Mouse (Mus musculus): ENCODE measurements at regions not wholly inside any gene's neighbourhood (a gene's known extent, or its start where the extent isn't known, plus 50 kb on each side); places are given as distances from the start of the nearest gene placed in this dataset.
"Not testable (repeated sequence)": the region's sequence is repeated elsewhere in the genome, so short reads cannot be mapped to it uniquely, and the experiment has no call there.

DNA sequence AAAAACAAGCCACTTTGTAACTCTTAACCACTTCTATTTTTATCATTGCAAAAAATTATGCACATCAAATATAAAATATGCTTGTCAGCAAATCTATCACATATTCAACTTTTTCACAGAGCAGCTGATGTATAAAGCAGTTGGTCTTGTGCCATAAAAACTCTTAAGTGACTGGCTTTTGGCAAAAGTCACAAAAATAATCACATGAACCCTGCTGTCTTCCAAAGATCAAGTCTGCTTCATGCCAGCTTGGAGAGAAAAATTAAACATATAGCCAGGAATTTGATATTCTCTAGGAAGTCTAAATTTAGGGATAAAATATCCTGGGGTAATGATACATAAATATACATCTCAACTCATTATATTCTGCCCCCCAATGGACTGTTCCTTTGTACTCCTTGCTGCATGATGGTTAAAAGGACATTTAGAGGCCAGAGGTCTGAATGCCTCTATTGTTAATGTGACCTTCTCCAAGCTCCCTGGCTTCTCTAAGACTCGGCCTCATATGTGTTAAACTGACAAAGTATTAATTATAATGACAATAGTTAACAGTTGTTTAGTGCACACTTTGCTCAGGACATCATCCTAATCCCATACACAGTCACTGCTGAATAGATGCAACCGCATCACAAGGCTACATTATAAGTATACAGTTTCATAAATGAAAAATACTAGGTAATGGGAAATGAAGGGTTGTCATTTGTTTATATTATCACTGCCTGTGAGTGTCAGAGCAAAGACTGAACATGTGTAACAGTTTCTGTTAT lies 422.9 kb upstream of the Hs3st1 start:
- no peak overlapping the region for H3K4me3 ChIP-seq (ENCODE audit: low read depth, low read length)
- H3K9ac ChIP-seq (ENCODE audit: low read length) = no peak overlapping the region
- H3K4me2 ChIP-seq (ENCODE audit: low read depth, severe bottlenecking) = no peak overlapping the region
- no peaks in the 10 kb centered on the region for H3K27me3 ChIP-seq (ENCODE audit: control insufficient read depth, insufficient read depth, low read length)
- ATAC-seq (ENCODE audit: insufficient number of reproducible peaks, low FRiP score, low TSS enrichment, low read depth) (no peak), DNase-seq (ENCODE audit: low spot score) (no peak)
- WGBS = 81% methylated on average over 2 of the region's 2 CpGs
- no peaks in the 10 kb centered on the region for H3K36me3 ChIP-seq (ENCODE audit: control insufficient read depth, insufficient read depth, low read length)
- no peaks in the 10 kb centered on the region for H3K4me1 ChIP-seq (ENCODE audit: control insufficient read depth, insufficient read depth, low read length)
- no peaks in the 10 kb centered on the region for H3K9me3 ChIP-seq (ENCODE audit: control insufficient read depth, low read length)
- no peak overlapping the region for H3K27ac ChIP-seq (replicated peaks; ENCODE audit: low read depth, low read length)

DNA sequence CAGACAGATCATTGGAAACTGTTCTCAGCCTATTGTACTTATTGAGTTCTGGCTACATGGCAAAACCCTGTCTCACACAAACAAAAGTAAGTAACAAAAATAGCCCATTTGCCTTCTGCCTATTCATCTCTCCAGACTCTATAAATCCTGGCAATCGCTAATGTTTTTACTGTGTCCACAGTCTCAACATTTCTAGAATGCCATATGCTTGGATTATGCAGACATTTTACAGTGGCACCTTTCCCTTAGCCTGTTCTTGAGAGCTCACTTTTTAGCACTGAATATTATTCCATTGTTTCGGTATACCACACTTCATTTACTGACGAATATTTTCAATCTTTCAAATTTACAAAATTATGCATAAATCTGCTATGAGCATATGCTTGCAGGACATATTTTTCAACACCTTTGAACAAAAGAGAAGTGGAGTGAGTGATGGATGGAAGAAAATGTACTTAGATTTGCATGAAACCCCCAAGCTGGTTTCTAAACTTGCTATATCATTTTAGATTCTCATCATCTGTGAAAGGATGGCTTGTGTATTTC lies 381.5 kb upstream of the Hs3st1 start:
- H3K27me3 ChIP-seq (ENCODE audit: control insufficient read depth, insufficient read depth, low read length) = no peaks in the 10 kb centered on the region
- H3K27ac ChIP-seq (replicated peaks; ENCODE audit: low read depth, low read length) = no peak overlapping the region
- no peak overlapping the region for H3K4me2 ChIP-seq (ENCODE audit: low read depth, severe bottlenecking)
- WGBS = 92% methylated on average over 3 of the region's 3 CpGs
- no peaks in the 10 kb centered on the region for H3K4me1 ChIP-seq (ENCODE audit: control insufficient read depth, insufficient read depth, low read length)
- H3K4me3 ChIP-seq (ENCODE audit: low read depth, low read length) = no peak overlapping the region
- H3K9ac ChIP-seq (ENCODE audit: low read length) = no peak overlapping the region
- DNase-seq (ENCODE audit: low spot score) = no peak
- no peak for ATAC-seq (ENCODE audit: insufficient number of reproducible peaks, low FRiP score, low TSS enrichment, low read depth)
- H3K36me3 ChIP-seq (ENCODE audit: control insufficient read depth, insufficient read depth, low read length) = no peaks in the 10 kb centered on the region
- H3K9me3 ChIP-seq (ENCODE audit: control insufficient read depth, low read length) = no peaks in the 10 kb centered on the region

DNA sequence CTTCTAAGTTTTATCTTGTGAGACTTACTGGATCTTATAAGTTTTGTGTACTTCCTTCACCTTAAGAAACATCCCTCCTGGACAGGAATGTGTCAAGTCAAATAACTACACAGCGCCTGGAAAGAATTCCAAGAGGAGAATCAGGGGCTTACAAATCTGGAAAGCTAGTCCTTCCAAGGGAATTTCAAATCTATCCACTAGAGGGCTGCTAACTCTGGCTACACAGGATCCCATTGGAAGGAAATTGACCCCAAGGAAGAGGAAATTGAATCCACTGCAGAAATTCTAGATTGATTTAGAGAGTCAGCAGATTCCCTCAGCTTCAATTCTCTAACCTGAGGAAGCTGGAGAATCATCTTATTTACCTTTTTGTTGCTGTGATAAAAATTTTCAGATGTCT lies 369.1 kb upstream of the Hs3st1 start:
- Histone ChIP-seq H3K27me3 (ENCODE audit: control insufficient read depth, insufficient read depth, low read length) (no peaks in the 10 kb centered on the region), H3K9me3 (ENCODE audit: control insufficient read depth, low read length) (no peaks in the 10 kb centered on the region), H3K27ac (replicated peaks; ENCODE audit: low read depth, low read length) (no peak overlapping the region), H3K4me2 (ENCODE audit: low read depth, severe bottlenecking) (no peak overlapping the region), H3K4me1 (ENCODE audit: control insufficient read depth, insufficient read depth, low read length) (no peaks in the 10 kb centered on the region), H3K36me3 (ENCODE audit: control insufficient read depth, insufficient read depth, low read length) (no peaks in the 10 kb centered on the region), H3K9ac (ENCODE audit: low read length) (no peak overlapping the region), H3K4me3 (ENCODE audit: low read depth, low read length) (no peak overlapping the region)
- ATAC-seq (ENCODE audit: insufficient number of reproducible peaks, low FRiP score, low TSS enrichment, low read depth) (no peak), DNase-seq (ENCODE audit: low spot score) (no peak)
- 55% methylated on average over 1 of the region's 1 CpGs for WGBS

DNA sequence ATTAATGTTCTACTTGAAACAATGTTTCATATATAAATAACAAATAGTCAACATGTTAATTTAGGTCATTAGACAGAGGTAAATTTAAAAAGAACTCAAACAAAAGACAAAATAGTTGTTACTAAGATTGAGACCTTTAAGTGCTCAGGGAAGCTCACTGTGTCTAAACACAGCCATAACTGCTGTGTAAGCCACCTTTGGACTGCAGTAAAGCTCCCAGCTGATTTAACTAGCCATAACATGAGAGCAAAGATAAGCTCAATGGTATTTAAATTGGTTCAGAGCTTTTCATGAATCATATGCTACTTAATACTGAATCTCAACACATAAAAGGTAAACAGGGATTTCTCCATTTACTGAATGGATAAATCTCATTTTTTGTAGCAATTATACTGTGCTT lies 361.6 kb upstream of the Hs3st1 start:
- ATAC-seq (ENCODE audit: insufficient number of reproducible peaks, low FRiP score, low TSS enrichment, low read depth) (no peak), DNase-seq (ENCODE audit: low spot score) (no peak)
- H3K36me3 ChIP-seq (ENCODE audit: control insufficient read depth, insufficient read depth, low read length) = no peaks in the 10 kb centered on the region
- no peak overlapping the region for H3K27ac ChIP-seq (replicated peaks; ENCODE audit: low read depth, low read length)
- no peaks in the 10 kb centered on the region for H3K4me1 ChIP-seq (ENCODE audit: control insufficient read depth, insufficient read depth, low read length)
- H3K4me3 ChIP-seq (ENCODE audit: low read depth, low read length) = no peak overlapping the region
- no peak overlapping the region for H3K4me2 ChIP-seq (ENCODE audit: low read depth, severe bottlenecking)
- H3K9ac ChIP-seq (ENCODE audit: low read length) = no peak overlapping the region
- no peaks in the 10 kb centered on the region for H3K27me3 ChIP-seq (ENCODE audit: control insufficient read depth, insufficient read depth, low read length)
- no peaks in the 10 kb centered on the region for H3K9me3 ChIP-seq (ENCODE audit: control insufficient read depth, low read length)

DNA sequence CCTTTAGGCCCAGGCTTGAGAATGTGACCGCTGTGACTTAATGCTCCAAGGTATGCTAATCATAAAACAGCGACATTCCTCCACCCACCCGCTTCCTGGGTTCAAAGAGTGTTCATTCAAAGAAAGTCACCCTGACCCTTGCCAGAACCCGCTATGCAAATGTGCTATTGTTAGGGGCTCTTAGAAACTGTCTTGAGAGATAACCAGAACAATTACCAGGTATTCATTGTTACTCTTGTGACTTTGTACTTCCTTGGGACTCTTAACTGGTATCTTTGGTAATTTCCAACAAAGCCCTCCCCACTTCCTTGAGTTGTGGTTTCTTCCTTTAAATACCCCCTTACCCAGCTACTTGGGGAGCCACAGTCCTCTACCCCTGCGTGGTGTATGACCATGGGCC lies 334.3 kb upstream of the Hs3st1 start:
- not testable (repeated sequence) for ATAC-seq (ENCODE audit: insufficient number of reproducible peaks, low FRiP score, low TSS enrichment, low read depth); DNase-seq (ENCODE audit: low spot score); H3K4me3 ChIP-seq (ENCODE audit: low read depth, low read length); H3K9me3 ChIP-seq (ENCODE audit: control insufficient read depth, low read length); H3K36me3 ChIP-seq (ENCODE audit: control insufficient read depth, insufficient read depth, low read length); H3K4me2 ChIP-seq (ENCODE audit: low read depth, severe bottlenecking); H3K9ac ChIP-seq (ENCODE audit: low read length); H3K27me3 ChIP-seq (ENCODE audit: control insufficient read depth, insufficient read depth, low read length); H3K4me1 ChIP-seq (ENCODE audit: control insufficient read depth, insufficient read depth, low read length); H3K27ac ChIP-seq (replicated peaks; ENCODE audit: low read depth, low read length)
- WGBS = 90% methylated on average over 5 of the region's 5 CpGs

DNA sequence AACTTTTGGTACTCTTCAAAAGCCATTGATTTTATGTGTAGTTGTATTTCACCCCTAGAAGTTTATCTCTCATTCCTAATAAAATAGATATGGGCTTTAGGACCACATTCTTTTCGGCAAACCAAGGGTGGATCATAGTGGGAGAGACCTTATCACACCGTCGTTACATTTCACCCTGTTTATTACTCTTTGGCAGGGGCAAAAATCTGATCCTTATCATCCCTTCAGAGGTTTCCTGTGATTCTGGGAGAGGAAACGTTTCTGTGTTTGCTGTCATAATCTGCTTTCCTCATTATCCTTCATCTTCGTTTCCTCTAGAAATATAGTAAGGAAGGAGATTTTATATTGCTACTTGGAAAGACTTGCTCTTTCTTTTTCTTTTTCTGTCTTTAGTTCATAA lies 290.0 kb upstream of the Hs3st1 start:
- Histone ChIP-seq H3K9ac (ENCODE audit: low read length) (no peak overlapping the region), H3K4me3 (ENCODE audit: low read depth, low read length) (no peak overlapping the region), H3K27me3 (ENCODE audit: control insufficient read depth, insufficient read depth, low read length) (no peaks in the 10 kb centered on the region), H3K4me1 (ENCODE audit: control insufficient read depth, insufficient read depth, low read length) (no peaks in the 10 kb centered on the region), H3K27ac (replicated peaks; ENCODE audit: low read depth, low read length) (no peak overlapping the region), H3K9me3 (ENCODE audit: control insufficient read depth, low read length) (no peaks in the 10 kb centered on the region), H3K36me3 (ENCODE audit: control insufficient read depth, insufficient read depth, low read length) (no peaks in the 10 kb centered on the region), H3K4me2 (ENCODE audit: low read depth, severe bottlenecking) (no peak overlapping the region)
- DNase-seq (ENCODE audit: low spot score) (no peak), ATAC-seq (ENCODE audit: insufficient number of reproducible peaks, low FRiP score, low TSS enrichment, low read depth) (no peak)
- WGBS = 68% methylated on average over 5 of the region's 5 CpGs

DNA sequence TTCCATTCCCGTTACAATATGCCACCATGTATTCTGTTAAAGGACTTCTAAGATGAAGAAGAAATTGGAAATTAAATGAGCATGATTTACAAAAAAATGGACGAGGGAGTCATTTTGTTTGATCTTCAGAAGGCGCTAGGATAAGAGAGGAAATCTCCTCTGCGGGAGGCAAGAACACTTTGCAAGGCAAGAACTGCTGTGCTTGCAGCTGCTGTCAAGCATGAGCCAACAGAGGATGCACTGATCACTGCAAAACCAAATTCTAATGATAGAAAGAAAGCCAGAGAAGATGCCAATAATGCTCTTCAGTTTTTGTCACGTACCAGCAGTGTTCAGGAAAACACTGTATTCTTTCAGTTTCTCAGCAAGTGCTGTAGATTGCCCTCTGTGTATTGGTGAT lies 279.2 kb upstream of the Hs3st1 start:
- H3K9ac ChIP-seq (ENCODE audit: low read length) = no peak overlapping the region
- H3K36me3 ChIP-seq (ENCODE audit: control insufficient read depth, insufficient read depth, low read length) = no peaks in the 10 kb centered on the region
- H3K27me3 ChIP-seq (ENCODE audit: control insufficient read depth, insufficient read depth, low read length) = no peaks in the 10 kb centered on the region
- no peak overlapping the region for H3K4me2 ChIP-seq (ENCODE audit: low read depth, severe bottlenecking)
- no peak overlapping the region for H3K4me3 ChIP-seq (ENCODE audit: low read depth, low read length)
- H3K9me3 ChIP-seq (ENCODE audit: control insufficient read depth, low read length) = no peaks in the 10 kb centered on the region
- WGBS = 82% methylated on average over 5 of the region's 5 CpGs
- H3K4me1 ChIP-seq (ENCODE audit: control insufficient read depth, insufficient read depth, low read length) = no peaks in the 10 kb centered on the region
- no peak overlapping the region for H3K27ac ChIP-seq (replicated peaks; ENCODE audit: low read depth, low read length)
- ATAC-seq (ENCODE audit: insufficient number of reproducible peaks, low FRiP score, low TSS enrichment, low read depth) (no peak), DNase-seq (ENCODE audit: low spot score) (no peak)

DNA sequence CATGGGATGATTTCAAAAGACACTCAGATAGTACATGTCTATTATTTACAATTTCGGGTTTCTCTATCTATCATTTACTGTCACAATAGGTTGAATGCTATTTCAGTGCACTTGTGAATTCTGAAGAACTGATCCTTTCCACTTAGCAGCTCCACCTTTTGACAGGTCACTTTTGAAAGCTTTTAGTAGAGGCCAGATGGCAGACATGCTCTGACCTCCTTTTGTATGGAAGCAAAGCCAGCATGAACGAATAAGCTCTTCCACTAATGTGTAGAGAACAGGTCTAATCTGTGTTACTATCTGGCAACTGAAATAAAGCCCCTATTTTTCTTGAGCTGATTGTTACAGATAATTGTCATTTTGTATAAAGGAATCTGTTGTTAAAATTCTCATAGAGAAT lies 278.4 kb upstream of the Hs3st1 start:
- Histone ChIP-seq H3K27ac (replicated peaks; ENCODE audit: low read depth, low read length) (no peak overlapping the region), H3K4me2 (ENCODE audit: low read depth, severe bottlenecking) (no peak overlapping the region), H3K4me3 (ENCODE audit: low read depth, low read length) (no peak overlapping the region), H3K27me3 (ENCODE audit: control insufficient read depth, insufficient read depth, low read length) (no peaks in the 10 kb centered on the region), H3K9me3 (ENCODE audit: control insufficient read depth, low read length) (no peaks in the 10 kb centered on the region), H3K36me3 (ENCODE audit: control insufficient read depth, insufficient read depth, low read length) (no peaks in the 10 kb centered on the region), H3K4me1 (ENCODE audit: control insufficient read depth, insufficient read depth, low read length) (no peaks in the 10 kb centered on the region), H3K9ac (ENCODE audit: low read length) (no peak overlapping the region)
- 87% methylated on average over 2 of the region's 2 CpGs for WGBS
- ATAC-seq (ENCODE audit: insufficient number of reproducible peaks, low FRiP score, low TSS enrichment, low read depth) = no peak
- DNase-seq (ENCODE audit: low spot score) = no peak

DNA sequence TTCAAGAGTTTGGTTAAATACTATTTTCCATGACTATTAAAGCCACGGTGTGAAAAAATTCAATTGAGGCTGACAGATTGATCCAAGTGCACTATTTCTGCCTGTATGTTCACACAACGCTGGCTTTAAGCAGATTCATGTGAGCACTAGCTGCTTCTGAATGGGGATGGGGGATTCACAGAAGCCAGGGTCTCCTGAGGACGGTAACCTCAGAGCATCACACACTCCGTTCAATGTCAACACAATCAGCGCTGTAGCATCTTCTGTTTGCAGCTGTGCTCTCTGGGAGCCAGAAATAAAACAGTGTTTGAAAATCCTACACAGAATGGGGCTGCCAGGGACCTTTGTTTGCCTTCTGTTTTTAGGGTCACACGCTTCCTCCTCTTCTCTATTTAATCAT lies 275.0 kb upstream of the Hs3st1 start:
- H3K4me1 ChIP-seq (ENCODE audit: control insufficient read depth, insufficient read depth, low read length) = no peaks in the 10 kb centered on the region
- WGBS = 86% methylated on average over 6 of the region's 6 CpGs

More for the DNA sequence above, 275.0 kb upstream of the Hs3st1 start:
- no peak for ATAC-seq (ENCODE audit: insufficient number of reproducible peaks, low FRiP score, low TSS enrichment, low read depth)
- Histone ChIP-seq H3K4me3 (ENCODE audit: low read depth, low read length) (no peak overlapping the region), H3K9ac (ENCODE audit: low read length) (no peak overlapping the region), H3K36me3 (ENCODE audit: control insufficient read depth, insufficient read depth, low read length) (no peaks in the 10 kb centered on the region), H3K27me3 (ENCODE audit: control insufficient read depth, insufficient read depth, low read length) (no peaks in the 10 kb centered on the region), H3K9me3 (ENCODE audit: control insufficient read depth, low read length) (no peaks in the 10 kb centered on the region), H3K27ac (replicated peaks; ENCODE audit: low read depth, low read length) (no peak overlapping the region), H3K4me2 (ENCODE audit: low read depth, severe bottlenecking) (no peak overlapping the region)
- no peak for DNase-seq (ENCODE audit: low spot score)

Data from limb, embryonic 11.5 days (tissue).